Mouse (Mus musculus) kidney, postnatal 0 days (tissue): ENCODE results near the gene Nell2. TPM values are rescaled to one million over a fixed set of nuclear protein-coding genes. Genes with fewer than 3 reads are reported as not detected.

Experiments used
- ATAC-seq: fragments of 200-750 bp; cut with Nextera tagmentation; replicated peaks from 2 replicates; pipeline ENCODE4 v1.8.0; 2017; ENCODE audit warnings: low read depth, moderate number of reproducible peaks, moderate TSS enrichment, moderate library complexity; ENCODE audit not compliant: low FRiP score
- DNase-seq: peaks from one replicate; pipeline ENCODE4 v3.0.0-alpha.2; 2016; ENCODE audit warnings: low spot score
- H3K27ac ChIP-seq: fragments of 300-500 bp; sonication (generic); 2 replicates; pipeline ENCODE4 v1.5.1; 2014; ENCODE audit warnings: mild to moderate bottlenecking
- H3K27me3 ChIP-seq: fragments of 300-500 bp; sonication (generic); 2 replicates; pipeline ENCODE4 v1.6.1; 2014; ENCODE audit warnings: low read length, mixed read lengths; ENCODE audit not compliant: insufficient read depth
- H3K36me3 ChIP-seq: fragments of 300-500 bp; sonication (generic); 2 replicates; pipeline ENCODE4 v1.6.1; 2014; ENCODE audit warnings: low read length, mixed read lengths; ENCODE audit not compliant: insufficient read depth
- H3K4me1 ChIP-seq: fragments of 300-500 bp; sonication (generic); replicated peaks from 2 replicates; pipeline ENCODE4 v1.6.1; 2014; ENCODE audit warnings: antibody characterized with exemption, low read length, mixed read lengths; ENCODE audit not compliant: insufficient read depth
- H3K4me2 ChIP-seq: fragments of 300-500 bp; sonication (generic); 2 replicates; pipeline ENCODE4 v1.6.1; 2014; ENCODE audit warnings: mild to moderate bottlenecking, low read length, moderate library complexity, mixed read lengths
- H3K4me3 ChIP-seq: fragments of 300-500 bp; sonication (generic); replicated peaks from 2 replicates; pipeline ENCODE4 v1.5.1; 2014; ENCODE audit warnings: low read depth, low read length
- H3K9ac ChIP-seq: fragments of 300-500 bp; sonication (generic); 2 replicates; pipeline ENCODE4 v1.6.1; 2014; ENCODE audit warnings: low read depth, low read length
- H3K9me3 ChIP-seq: fragments of 300-500 bp; sonication (generic); replicated peaks from 2 replicates; pipeline ENCODE4 v1.6.1; 2016; ENCODE audit warnings: low read length, inconsistent platforms, mixed read lengths
- CTCF ChIP-seq: IDR thresholded peaks from 2 replicates; pipeline ENCODE4 v1.5.1; 2016; ENCODE audit warnings: antibody characterized with exemption, low read depth, mild to moderate bottlenecking, moderate library complexity
- WGBS: fragments of 180-500 bp; shearing (Covaris S2); extraction: QIAGEN DNeasy Blood & Tissue Kit; methylation state at CpG from one replicate; pipeline ENCODE4 v1.1.7; 2014; 5-methylcytosine and 5-hydroxymethylcytosine counted together
- polyA plus RNA-seq: library from polyadenylated mRNA; unstranded; fragments of >200 nt; fragmentation: Nextera tagmentation; extraction: Ambion mirVana; gene quantifications from 2 replicates; pipeline ENCODE4 v1.2.1, GENCODE M21; 2015

Gene Nell2
- polyA plus RNA-seq, 1 experiment from 2014 or later = 8.2 TPM

GRCm38 (mm10) chr15:95145118-95145517, 383.2 kb downstream of the Nell2 start:
- no peak for TF ChIP-seq CTCF
- Histone ChIP-seq H3K9me3 (no peaks in the 10 kb centered on the region), H3K27me3 (no peaks in the 10 kb centered on the region), H3K4me1 (no peaks in the 10 kb centered on the region), H3K36me3 (no peaks in the 10 kb centered on the region), H3K9ac (no peak overlapping the region), H3K4me3 (no peak overlapping the region), H3K27ac (no peak overlapping the region), H3K4me2 (no peak overlapping the region)
- DNase-seq = no peak
- 97% methylated on average over 2 of the region's 2 CpGs for WGBS
- no peak for ATAC-seq

GRCm38 (mm10) chr15:95144131-95144530, 384.2 kb downstream of the Nell2 start:
- DNase-seq (no peak), ATAC-seq (no peak)
- H3K4me1 ChIP-seq = no peaks in the 10 kb centered on the region
- no peaks in the 10 kb centered on the region for H3K27me3 ChIP-seq
- TF ChIP-seq CTCF = no peak
- no peaks in the 10 kb centered on the region for H3K9me3 ChIP-seq
- H3K4me2 ChIP-seq = no peak overlapping the region
- 65% methylated on average over 2 of the region's 2 CpGs for WGBS
- H3K36me3 ChIP-seq = no peaks in the 10 kb centered on the region
- no peak overlapping the region for H3K27ac ChIP-seq
- H3K9ac ChIP-seq = no peak overlapping the region
- no peak overlapping the region for H3K4me3 ChIP-seq

- DNase-seq = no peak
These were observed 389.5 kb downstream of the Nell2 start for GRCm38 (mm10) chr15:95138709-95139409.

GRCm38 (mm10) chr15:95137018-95137810, 391.1 kb downstream of the Nell2 start:
- WGBS = 82% methylated on average over 10 of the region's 10 CpGs
- DNase-seq = no peak
- no peaks in the 10 kb centered on the region for H3K9me3 ChIP-seq

More at GRCm38 (mm10) chr15:95138709-95139409, 389.5 kb downstream of the Nell2 start:
- no peak for TF ChIP-seq CTCF
- 0 out of 2 replicates have a peak, but pooled peaks cover 4% of the 10 kb centered on the region for H3K4me1 ChIP-seq
- WGBS = 61% methylated on average over 12 of the region's 12 CpGs
- no peak for ATAC-seq
- no peak overlapping the region for H3K27ac ChIP-seq
- H3K36me3 ChIP-seq = no peaks in the 10 kb centered on the region
- H3K4me3 ChIP-seq = no peak overlapping the region
- no peaks in the 10 kb centered on the region for H3K27me3 ChIP-seq
- no peak overlapping the region for H3K4me2 ChIP-seq
- no peak overlapping the region for H3K9ac ChIP-seq
- H3K9me3 ChIP-seq = no peaks in the 10 kb centered on the region

GRCm38 (mm10) chr15:95135926-95136609, 392.3 kb downstream of the Nell2 start:
- no peak overlapping the region for H3K27ac ChIP-seq
- DNase-seq (no peak), ATAC-seq (no peak)
- TF ChIP-seq CTCF = no peak
- no peak overlapping the region for H3K4me3 ChIP-seq
- H3K36me3 ChIP-seq = no peaks in the 10 kb centered on the region
- no peak overlapping the region for H3K4me2 ChIP-seq
- H3K4me1 ChIP-seq = 0 out of 2 replicates have a peak, but pooled peaks cover 4% of the 10 kb centered on the region
- 87% methylated on average over 17 of the region's 17 CpGs for WGBS
- H3K9ac ChIP-seq = no peak overlapping the region
- H3K9me3 ChIP-seq = no peaks in the 10 kb centered on the region
- H3K27me3 ChIP-seq = no peaks in the 10 kb centered on the region

More at GRCm38 (mm10) chr15:95137018-95137810, 391.1 kb downstream of the Nell2 start:
- H3K4me3 ChIP-seq = no peak overlapping the region
- H3K27ac ChIP-seq = no peak overlapping the region
- no peaks in the 10 kb centered on the region for H3K27me3 ChIP-seq
- no peak overlapping the region for H3K9ac ChIP-seq
- H3K36me3 ChIP-seq = no peaks in the 10 kb centered on the region
- no peak overlapping the region for H3K4me2 ChIP-seq
- no peak for TF ChIP-seq CTCF
- 0 out of 2 replicates have a peak, but pooled peaks cover 4% of the 10 kb centered on the region for H3K4me1 ChIP-seq
- no peak for ATAC-seq

GRCm38 (mm10) chr15:95131401-95131800, 397.0 kb downstream of the Nell2 start:
- Histone ChIP-seq H3K4me2 (no peak overlapping the region), H3K36me3 (no peaks in the 10 kb centered on the region), H3K9me3 (no peaks in the 10 kb centered on the region), H3K4me1 (no peaks in the 10 kb centered on the region), H3K27me3 (no peaks in the 10 kb centered on the region), H3K27ac (no peak overlapping the region), H3K4me3 (no peak overlapping the region), H3K9ac (no peak overlapping the region)
- WGBS = 83% methylated on average over 4 of the region's 4 CpGs
- TF ChIP-seq CTCF = no peak
- DNase-seq (no peak), ATAC-seq (no peak)
